Mouse (Mus musculus) embryonic facial prominence, embryonic 11.5 days (tissue): ENCODE measurements around the gene Gm27021. TPM values are rescaled to one million over a fixed set of nuclear protein-coding genes. Genes with fewer than 3 reads are reported as not detected.

Experiments
- ATAC-seq: fragments of 200-750 bp; cut with Nextera tagmentation; replicated peaks from 2 replicates; pipeline ENCODE4 v1.8.0; 2017; ENCODE audit warnings: low read depth; ENCODE audit not compliant: insufficient number of reproducible peaks, low FRiP score, low TSS enrichment
- DNase-seq: peaks from one replicate; pipeline ENCODE4 v3.0.0-alpha.2; 2015; ENCODE audit warnings: low spot score
- H3K27ac ChIP-seq: fragments of 300-500 bp; sonication (generic); replicated peaks from 2 replicates; pipeline ENCODE4 v1.5.1; 2014; ENCODE audit warnings: mild to moderate bottlenecking, low read depth, low read length, control low read depth
- H3K27me3 ChIP-seq: fragments of 300-500 bp; sonication (generic); 2 replicates; pipeline ENCODE4 v1.6.1; 2014; ENCODE audit warnings: mild to moderate bottlenecking, low read length, moderate library complexity, mixed read lengths; ENCODE audit not compliant: control insufficient read depth, insufficient read depth
- H3K36me3 ChIP-seq: fragments of 300-500 bp; sonication (generic); replicated peaks from 2 replicates; pipeline ENCODE4 v1.6.1; 2014; ENCODE audit warnings: low read depth, mild to moderate bottlenecking, low read length, moderate library complexity, mixed read lengths; ENCODE audit not compliant: control insufficient read depth, insufficient read depth
- H3K4me1 ChIP-seq: fragments of 300-500 bp; sonication (generic); 2 replicates; pipeline ENCODE4 v1.6.1; 2014; ENCODE audit warnings: low read length, mixed read lengths; ENCODE audit not compliant: control insufficient read depth, insufficient read depth
- H3K4me2 ChIP-seq: fragments of 300-500 bp; sonication (generic); 2 replicates; pipeline ENCODE4 v1.6.1; 2014; ENCODE audit warnings: low read depth, mild to moderate bottlenecking, control low read depth, low read length, moderate library complexity
- H3K4me3 ChIP-seq: fragments of 300-500 bp; sonication (generic); 2 replicates; pipeline ENCODE4 v1.5.1; 2014; ENCODE audit warnings: low read depth, low read length, control low read depth
- H3K9ac ChIP-seq: fragments of 300-500 bp; sonication (generic); replicated peaks from 2 replicates; pipeline ENCODE4 v1.6.1; 2014; ENCODE audit warnings: mild to moderate bottlenecking, control low read depth, low read length
- H3K9me3 ChIP-seq: fragments of 300-500 bp; sonication (generic); replicated peaks from 2 replicates; pipeline ENCODE4 v1.6.1; 2016; ENCODE audit warnings: mild to moderate bottlenecking, low read length, inconsistent platforms, mixed read lengths; ENCODE audit not compliant: control insufficient read depth
- WGBS: fragments of 180-500 bp; shearing (Covaris S2); extraction: QIAGEN DNeasy Blood & Tissue Kit; methylation state at CpG from one replicate; pipeline ENCODE4 v1.1.7; 2014; 5-methylcytosine and 5-hydroxymethylcytosine counted together
- polyA plus RNA-seq: library from polyadenylated mRNA; unstranded; fragments of >200 nt; fragmentation: Nextera tagmentation; extraction: Ambion mirVana; gene quantifications from 2 replicates; pipeline ENCODE4 v1.2.1, GENCODE M21; 2014

Gm27021 gene
- polyA plus RNA-seq, 1 experiment from 2014 or later = 3.0 TPM

DNA sequence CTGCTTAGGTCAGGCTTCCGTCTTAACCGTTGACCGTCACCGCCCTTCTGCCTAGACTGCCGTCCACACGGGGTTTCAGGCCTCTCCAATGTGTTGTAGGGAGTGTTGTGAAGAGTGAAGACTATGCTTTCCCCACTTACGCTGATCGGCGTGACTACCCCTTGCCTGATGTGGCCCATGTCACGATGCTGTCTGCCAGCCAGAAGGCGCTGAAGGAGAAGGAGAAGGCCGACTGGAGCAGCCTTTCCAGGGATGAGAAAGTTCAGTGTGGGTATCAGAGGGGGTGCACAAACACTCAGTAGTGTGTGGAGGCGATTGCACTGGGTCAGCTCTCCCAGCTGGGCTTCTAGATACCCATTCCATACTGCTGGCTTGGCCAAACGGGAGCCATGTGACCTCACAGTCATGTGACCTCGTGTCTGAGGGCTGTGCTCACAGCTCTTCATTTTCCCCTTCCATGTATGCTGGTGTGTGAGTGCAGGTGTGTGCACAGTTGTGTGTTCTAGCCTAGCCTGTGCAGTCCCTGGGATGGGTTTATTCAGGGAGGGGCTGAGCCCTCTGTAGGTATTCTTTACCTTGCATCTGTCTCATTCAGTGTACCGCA, 4.8 kb upstream of the Gm27021 start:
- 91% methylated on average over 16 of the region's 16 CpGs for WGBS
- H3K9me3 ChIP-seq = no peaks in the 10 kb centered on the region
- no peak overlapping the region for H3K9ac ChIP-seq
- H3K4me1 ChIP-seq = no peaks in the 10 kb centered on the region
- no peak overlapping the region for H3K4me3 ChIP-seq
- H3K4me2 ChIP-seq = no peak overlapping the region
- no peaks in the 10 kb centered on the region for H3K27me3 ChIP-seq
- DNase-seq (no peak), ATAC-seq (no peak)
- H3K27ac ChIP-seq = no peak overlapping the region
- peaks cover 9% of the 10 kb centered on the region for H3K36me3 ChIP-seq

DNA sequence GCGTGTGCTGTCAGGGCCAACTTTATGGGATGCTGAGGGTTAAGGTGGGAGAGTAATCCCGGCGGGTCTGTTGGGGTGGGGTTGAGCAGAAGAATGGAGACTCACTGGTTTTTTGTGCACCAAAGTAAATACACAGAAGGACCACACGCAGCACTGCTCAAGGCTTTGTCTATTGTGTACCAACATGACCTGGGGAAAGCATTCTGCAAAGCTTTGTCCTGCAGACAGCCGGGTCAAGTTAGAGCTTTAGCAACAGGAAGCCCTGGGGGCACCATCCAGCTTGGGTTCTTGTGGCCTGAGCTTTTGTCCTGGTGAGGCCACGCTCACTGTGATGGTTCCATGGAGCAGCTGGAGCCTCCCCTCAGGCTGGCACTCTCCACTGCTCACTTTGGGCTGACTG, 3.9 kb upstream of the Gm27021 start:
- WGBS = 43% methylated on average over 6 of the region's 6 CpGs
- Histone ChIP-seq H3K36me3 (peaks cover 9% of the 10 kb centered on the region), H3K4me1 (no peaks in the 10 kb centered on the region), H3K9me3 (no peaks in the 10 kb centered on the region), H3K9ac (no peak overlapping the region), H3K27ac (no peak overlapping the region), H3K27me3 (no peaks in the 10 kb centered on the region), H3K4me3 (no peak overlapping the region), H3K4me2 (no peak overlapping the region)
- DNase-seq (no peak), ATAC-seq (no peak)

- Histone ChIP-seq H3K36me3 (peaks cover 2% of the 10 kb centered on the region), H3K4me3 (peak within 1 kb of the TSS; percentile 96), H3K4me2 (peak within 1 kb of the TSS; percentile 90), H3K9me3 (no peaks in the 10 kb centered on the region), H3K9ac (peak within 1 kb of the TSS; percentile 93), H3K27me3 (no peaks in the 10 kb centered on the region), H3K4me1 (peaks cover 4% of the 10 kb centered on the region; the same call in 1 of the 2 replicates), H3K27ac (peak within 1 kb of the TSS; percentile 74)
- under 1% methylated on average over 44 of the region's 51 CpGs for WGBS
- no peak for ATAC-seq
- DNase-seq = peak; percentile 14
Observed at GRCm38 (mm10) chr8:120668374-120668905, 561 bp upstream of the Gm27021 start, which contains the start of gene Emc8. Gene Emc8 (minus strand): TSS chr8:120668573.

- H3K27me3 ChIP-seq = no peaks in the 10 kb centered on the region
- no peak overlapping the region for H3K27ac ChIP-seq
- no peak for ATAC-seq
- H3K4me3 ChIP-seq = peak overlapping the region; percentile 96
- H3K4me1 ChIP-seq = peaks cover 4% of the 10 kb centered on the region; the same call in 1 of the 2 replicates
- DNase-seq = peak; percentile 30
- WGBS = 1% methylated on average over 17 of the region's 17 CpGs
- no peaks in the 10 kb centered on the region for H3K9me3 ChIP-seq
- peak overlapping the region; percentile 93 for H3K9ac ChIP-seq
- peak overlapping the region; percentile 64 for H3K4me2 ChIP-seq
- no peaks in the 10 kb centered on the region; the same call in 1 of the 2 replicates for H3K36me3 ChIP-seq
Observed at GRCm38 (mm10) chr8:120666807-120667470, 940 bp downstream of the Gm27021 start.

GRCm38 (mm10) chr8:120665726-120666455, 2.0 kb downstream of the Gm27021 start:
- H3K4me2 ChIP-seq = no peak overlapping the region; the same call in 1 of the 2 replicates
- no peaks in the 10 kb centered on the region for H3K9me3 ChIP-seq
- 0 out of 2 replicates have a peak overlapping the region, but pooled peaks have one; percentile 1 for H3K4me3 ChIP-seq
- no peak overlapping the region for H3K9ac ChIP-seq
- H3K4me1 ChIP-seq = peaks cover 4% of the 10 kb centered on the region; the same call in 1 of the 2 replicates
- ATAC-seq (no peak), DNase-seq (peak; percentile 36)
- H3K27me3 ChIP-seq = no peaks in the 10 kb centered on the region
- H3K36me3 ChIP-seq = no peaks in the 10 kb centered on the region; the same call in 1 of the 2 replicates
- H3K27ac ChIP-seq = no peak overlapping the region
- WGBS = 63% methylated on average over 3 of the region's 3 CpGs

GRCm38 (mm10) chr8:120664566-120664965, 3.3 kb downstream of the Gm27021 start:
- Histone ChIP-seq H3K9me3 (no peaks in the 10 kb centered on the region), H3K36me3 (no peaks in the 10 kb centered on the region), H3K27me3 (no peaks in the 10 kb centered on the region), H3K9ac (no peak overlapping the region), H3K4me2 (no peak overlapping the region), H3K4me1 (peaks cover 4% of the 10 kb centered on the region; the same call in 1 of the 2 replicates), H3K4me3 (no peak overlapping the region), H3K27ac (no peak overlapping the region)
- ATAC-seq = no peak
- 87% methylated on average over 6 of the region's 6 CpGs for WGBS
- DNase-seq = no peak

GRCm38 (mm10) chr8:120657415-120657814, 10.5 kb downstream of the Gm27021 start:
- WGBS = 93% methylated on average over 8 of the region's 8 CpGs

More at GRCm38 (mm10) chr8:120657415-120657814, 10.5 kb downstream of the Gm27021 start:
- Histone ChIP-seq H3K9ac (no peak overlapping the region), H3K4me2 (no peak overlapping the region), H3K36me3 (peaks cover 9% of the 10 kb centered on the region), H3K4me3 (no peak overlapping the region), H3K9me3 (no peaks in the 10 kb centered on the region), H3K27me3 (no peaks in the 10 kb centered on the region), H3K27ac (no peak overlapping the region), H3K4me1 (no peaks in the 10 kb centered on the region)
- DNase-seq (no peak), ATAC-seq (no peak)
